Mouse (Mus musculus): ENCODE results near the gene Nacad. TPM values are rescaled to one million over a fixed set of nuclear protein-coding genes. Genes with fewer than 3 reads are reported as not detected.

Nacad gene
- polyA plus RNA-seq, 1 experiment from 2014 or later, result 2.5 TPM

DNA sequence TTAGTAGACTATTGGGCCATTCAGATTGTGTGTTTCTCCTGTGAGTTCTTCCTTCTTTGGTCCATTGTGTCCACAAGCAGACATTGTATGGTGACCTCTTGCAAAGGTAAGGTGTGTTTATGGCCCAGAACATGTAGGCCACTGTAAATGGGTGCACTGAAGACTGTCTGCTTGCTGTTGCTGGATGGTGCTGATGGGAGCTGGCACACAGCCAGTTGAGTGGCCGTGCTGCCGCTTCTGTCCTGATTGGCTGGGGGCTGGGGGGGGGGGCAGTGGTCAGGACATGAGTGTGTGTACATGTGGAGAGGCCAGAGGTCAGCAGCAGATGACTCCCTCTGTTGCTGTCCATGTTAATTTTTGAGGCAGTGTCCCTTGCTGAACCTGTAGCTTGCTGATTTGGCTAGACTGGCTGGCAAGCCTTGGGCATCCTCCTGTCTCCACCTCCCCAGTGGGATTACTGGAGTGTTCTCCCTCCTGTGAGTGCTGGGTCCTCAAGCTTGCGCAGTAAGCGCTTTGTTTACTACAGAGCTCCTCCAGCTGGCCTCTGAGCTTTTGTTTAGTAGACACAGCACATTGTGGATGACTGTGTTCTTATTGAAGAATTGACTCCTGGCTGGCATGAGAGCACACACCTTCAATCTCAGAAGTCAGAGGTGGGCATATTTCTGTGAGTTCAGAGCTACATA is 25.6 kb downstream of the Nacad start:
- Histone ChIP-seq H3K36me3 (ENCODE audit: insufficient read depth) (peaks cover 27% of the 10 kb centered on the region), H3K9me3 (ENCODE audit: low read depth, low read length) (no peaks in the 10 kb centered on the region), H3K27ac (ENCODE audit: low read depth) (no peak overlapping the region), H3K27me3 (ENCODE audit: insufficient read depth, low read length) (no peaks in the 10 kb centered on the region), H3K9ac (no peak overlapping the region), H3K4me2 (no peak overlapping the region), H3K4me1 (ENCODE audit: insufficient read depth) (no peaks in the 10 kb centered on the region), H3K4me3 (ENCODE audit: low read depth, low read length) (no peak overlapping the region)
- DNase-seq (no peak), ATAC-seq (ENCODE audit: insufficient read depth) (no peak)
- WGBS, result 70% methylated on average over 4 of the region's 4 CpGs
- no peak for TF ChIP-seq CTCF (IDR thresholded peaks at IDR 0.05; ENCODE audit: low read depth)

DNA sequence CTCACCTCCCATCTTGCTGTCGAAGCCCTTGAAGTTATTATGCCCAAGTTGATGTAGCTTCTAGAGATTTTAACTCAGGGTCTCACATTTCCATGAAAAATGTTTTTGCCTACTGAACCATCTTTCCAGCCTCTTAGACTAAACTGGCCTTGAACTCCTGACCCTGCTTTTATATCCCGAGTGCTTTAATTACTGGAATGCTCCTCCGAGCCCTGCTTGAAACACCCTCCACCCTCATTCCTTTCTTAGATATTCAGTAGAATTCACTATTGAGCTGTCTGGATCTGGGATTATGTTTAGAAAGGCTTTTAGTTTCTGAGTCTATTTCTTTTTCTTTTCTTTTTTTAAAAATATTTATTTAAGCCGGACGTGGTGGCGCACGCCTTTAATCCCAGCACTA is 26.5 kb downstream of the Nacad start:
- Histone ChIP-seq H3K27ac (ENCODE audit: low read depth) (no peak overlapping the region), H3K4me2 (no peak overlapping the region), H3K4me1 (ENCODE audit: insufficient read depth) (no peaks in the 10 kb centered on the region), H3K27me3 (ENCODE audit: insufficient read depth, low read length) (no peaks in the 10 kb centered on the region), H3K9ac (no peak overlapping the region), H3K4me3 (ENCODE audit: low read depth, low read length) (no peak overlapping the region), H3K9me3 (ENCODE audit: low read depth, low read length) (no peaks in the 10 kb centered on the region), H3K36me3 (ENCODE audit: insufficient read depth) (peaks cover 19% of the 10 kb centered on the region; the same call in 1 of the 2 replicates)
- WGBS, result 84% methylated on average over 7 of the region's 7 CpGs
- no peak for DNase-seq
- TF ChIP-seq CTCF (IDR thresholded peaks at IDR 0.05; ENCODE audit: low read depth), result no peak
- ATAC-seq (ENCODE audit: insufficient read depth), result no peak

GRCm38 (mm10) chr11:6576151-6576550 is 29.7 kb downstream of the Nacad start:
- Histone ChIP-seq H3K4me3 (ENCODE audit: low read depth, low read length) (no peak overlapping the region), H3K27me3 (ENCODE audit: insufficient read depth, low read length) (no peaks in the 10 kb centered on the region), H3K4me2 (no peak overlapping the region), H3K9ac (no peak overlapping the region), H3K4me1 (ENCODE audit: insufficient read depth) (no peaks in the 10 kb centered on the region), H3K27ac (ENCODE audit: low read depth) (no peak overlapping the region), H3K36me3 (ENCODE audit: insufficient read depth) (peaks cover 23% of the 10 kb centered on the region; the same call in 1 of the 2 replicates), H3K9me3 (ENCODE audit: low read depth, low read length) (no peaks in the 10 kb centered on the region)
- DNase-seq (no peak), ATAC-seq (ENCODE audit: insufficient read depth) (no peak)
- 90% methylated on average over 3 of the region's 3 CpGs for WGBS
- TF ChIP-seq CTCF (IDR thresholded peaks at IDR 0.05; ENCODE audit: low read depth), result no peak

DNA sequence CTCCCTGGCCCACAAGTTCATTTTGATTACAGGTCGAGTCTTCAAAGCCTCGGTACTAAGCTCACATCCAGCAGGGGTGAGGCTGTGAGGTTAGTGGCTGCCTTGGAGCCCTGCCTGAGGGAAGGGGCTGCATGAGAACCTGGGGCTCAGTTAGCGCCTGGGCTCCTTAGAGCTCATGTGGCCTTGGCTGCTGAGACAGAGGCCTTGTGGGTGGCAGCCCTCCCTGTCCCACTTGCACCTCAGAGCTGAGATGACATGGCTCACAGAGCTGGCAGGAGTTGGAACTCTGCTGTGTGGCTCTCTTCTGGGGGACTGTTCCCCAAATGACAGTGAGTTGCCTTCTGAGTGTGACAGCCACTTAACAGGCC is 36.5 kb downstream of the Nacad start:
- ATAC-seq (ENCODE audit: insufficient read depth), result no peak
- no peak overlapping the region; the same call in 1 of the 2 replicates for H3K27ac ChIP-seq (ENCODE audit: low read depth)

DNA sequence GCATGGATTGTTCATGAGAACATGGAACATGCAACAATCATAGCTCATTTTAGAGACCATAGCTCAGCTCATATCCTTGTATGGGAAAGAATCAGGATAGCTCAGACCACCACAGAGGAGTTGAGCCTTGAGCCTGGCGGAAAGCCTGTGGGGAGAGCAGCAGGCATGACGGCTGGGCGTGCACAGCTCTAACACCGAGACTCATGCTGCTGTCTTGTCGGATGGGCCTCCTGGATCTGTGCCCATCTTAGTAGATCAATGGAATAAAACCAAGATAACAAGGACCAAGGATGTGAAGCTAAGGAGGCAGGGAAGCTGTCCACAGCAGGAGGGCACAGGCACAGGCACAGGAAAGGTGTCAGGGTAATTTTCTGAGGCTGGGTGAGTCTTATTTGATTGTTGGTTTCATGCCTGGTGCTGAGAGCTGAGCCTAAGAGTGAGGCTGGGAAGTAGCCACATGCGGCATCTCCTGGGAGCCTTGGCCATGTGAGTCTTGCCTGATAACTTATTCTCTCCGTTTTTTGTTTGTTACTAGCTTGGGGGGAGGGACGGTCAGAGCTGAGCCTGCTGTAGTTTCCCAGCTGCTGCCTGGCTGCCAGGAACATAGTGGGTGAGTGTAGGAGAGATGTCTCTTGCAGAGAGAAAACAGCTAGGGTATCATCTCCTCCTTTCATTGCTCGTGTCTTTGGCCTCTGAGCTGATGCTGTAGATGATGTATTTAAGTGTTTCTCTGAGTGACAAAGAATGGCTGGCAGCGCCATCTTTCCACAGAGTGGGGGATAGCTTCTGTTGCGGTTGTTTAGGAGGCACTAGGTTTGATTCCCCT is 37.1 kb downstream of the Nacad start:
- Histone ChIP-seq H3K36me3 (ENCODE audit: insufficient read depth) (peaks cover 13% of the 10 kb centered on the region; the same call in 1 of the 2 replicates), H3K4me2 (no peak overlapping the region), H3K9me3 (ENCODE audit: low read depth, low read length) (no peaks in the 10 kb centered on the region), H3K4me3 (ENCODE audit: low read depth, low read length) (no peak overlapping the region), H3K4me1 (ENCODE audit: insufficient read depth) (no peaks in the 10 kb centered on the region; the same call in 1 of the 2 replicates), H3K27me3 (ENCODE audit: insufficient read depth, low read length) (no peaks in the 10 kb centered on the region), H3K9ac (peak overlapping the region; percentile 4; the same call in 1 of the 2 replicates), H3K27ac (ENCODE audit: low read depth) (peak overlapping the region; percentile 34; the same call in 1 of the 2 replicates)
- peak; percentile 50; the same call in 1 of the 2 replicates for ATAC-seq (ENCODE audit: insufficient read depth)
- WGBS, result 50% methylated on average over 11 of the region's 11 CpGs
- no peak for TF ChIP-seq CTCF (IDR thresholded peaks at IDR 0.05; ENCODE audit: low read depth)
- DNase-seq, result peak; percentile 46

More for the DNA sequence above, 36.5 kb downstream of the Nacad start:
- no peaks in the 10 kb centered on the region; the same call in 1 of the 2 replicates for H3K4me1 ChIP-seq (ENCODE audit: insufficient read depth)
- no peak overlapping the region; the same call in 1 of the 2 replicates for H3K9ac ChIP-seq
- H3K27me3 ChIP-seq (ENCODE audit: insufficient read depth, low read length), result no peaks in the 10 kb centered on the region
- DNase-seq, result no peak
- H3K4me2 ChIP-seq, result no peak overlapping the region
- 42% methylated on average over 3 of the region's 3 CpGs for WGBS
- H3K4me3 ChIP-seq (ENCODE audit: low read depth, low read length), result no peak overlapping the region
- H3K9me3 ChIP-seq (ENCODE audit: low read depth, low read length), result no peaks in the 10 kb centered on the region
- TF ChIP-seq CTCF (IDR thresholded peaks at IDR 0.05; ENCODE audit: low read depth), result no peak
- H3K36me3 ChIP-seq (ENCODE audit: insufficient read depth), result 0 out of 2 replicates have a peak, but pooled peaks cover 13% of the 10 kb centered on the region

DNA sequence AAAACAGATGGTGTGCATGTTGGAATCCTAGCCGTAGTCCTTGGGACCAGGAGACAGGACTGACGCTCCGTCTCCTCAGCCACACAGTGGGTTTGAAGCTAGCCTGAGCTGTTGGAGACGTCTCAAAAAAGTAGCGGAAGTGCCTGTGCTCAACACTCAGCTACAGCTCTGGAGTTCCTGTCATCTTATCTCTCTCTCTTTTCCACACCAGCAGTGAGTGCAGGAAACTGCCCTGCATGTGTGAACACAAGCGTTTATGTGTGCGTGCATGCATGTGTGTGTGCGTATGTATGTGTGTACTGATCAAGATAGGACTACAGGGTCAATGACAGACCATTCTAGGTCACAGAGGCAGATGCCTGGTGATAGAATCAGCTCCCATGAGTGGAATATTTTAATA is 37.9 kb downstream of the Nacad start:
- ATAC-seq (ENCODE audit: insufficient read depth) (0 out of 2 replicates have a peak, but pooled peaks have one; percentile 7), DNase-seq (peak; percentile 42)
- Histone ChIP-seq H3K36me3 (ENCODE audit: insufficient read depth) (peaks cover 15% of the 10 kb centered on the region; the same call in 1 of the 2 replicates), H3K4me3 (ENCODE audit: low read depth, low read length) (no peak overlapping the region), H3K27ac (ENCODE audit: low read depth) (no peak overlapping the region), H3K27me3 (ENCODE audit: insufficient read depth, low read length) (no peaks in the 10 kb centered on the region), H3K9me3 (ENCODE audit: low read depth, low read length) (no peaks in the 10 kb centered on the region), H3K9ac (no peak overlapping the region), H3K4me2 (no peak overlapping the region), H3K4me1 (ENCODE audit: insufficient read depth) (no peaks in the 10 kb centered on the region; the same call in 1 of the 2 replicates)
- no peak for TF ChIP-seq CTCF (IDR thresholded peaks at IDR 0.05; ENCODE audit: low read depth)
- WGBS, result 63% methylated on average over 8 of the region's 8 CpGs

GRCm38 (mm10) chr11:6566496-6566895 is 39.4 kb downstream of the Nacad start:
- Histone ChIP-seq H3K4me3 (ENCODE audit: low read depth, low read length) (no peak overlapping the region), H3K9ac (no peak overlapping the region), H3K9me3 (ENCODE audit: low read depth, low read length) (no peaks in the 10 kb centered on the region), H3K4me2 (no peak overlapping the region), H3K27ac (ENCODE audit: low read depth) (no peak overlapping the region), H3K36me3 (ENCODE audit: insufficient read depth) (peaks cover 9% of the 10 kb centered on the region; the same call in 1 of the 2 replicates), H3K27me3 (ENCODE audit: insufficient read depth, low read length) (no peaks in the 10 kb centered on the region), H3K4me1 (ENCODE audit: insufficient read depth) (no peaks in the 10 kb centered on the region; the same call in 1 of the 2 replicates)
- 70% methylated on average over 4 of the region's 4 CpGs for WGBS
- no peak for TF ChIP-seq CTCF (IDR thresholded peaks at IDR 0.05; ENCODE audit: low read depth)
- no peak for DNase-seq
- ATAC-seq (ENCODE audit: insufficient read depth), result no peak

All from lung, embryonic 14.5 days (tissue).